Mouse (Mus musculus) kidney, postnatal 0 days (tissue): Measurements from ENCODE around the gene Mip. TPM values are rescaled to one million over a fixed set of nuclear protein-coding genes. Genes with fewer than 3 reads are reported as not detected.
"Not testable (repeated sequence)": the region's sequence is repeated elsewhere in the genome, so short reads cannot be mapped to it uniquely, and the experiment has no call there.

ENCODE experiments used
- ATAC-seq: fragments of 200-750 bp; cut with Nextera tagmentation; replicated peaks from 2 replicates; pipeline ENCODE4 v1.8.0; 2017; ENCODE audit warnings: low read depth, moderate number of reproducible peaks, moderate TSS enrichment, moderate library complexity; ENCODE audit not compliant: low FRiP score
- DNase-seq: peaks from one replicate; pipeline ENCODE4 v3.0.0-alpha.2; 2016; ENCODE audit warnings: low spot score
- H3K27ac ChIP-seq: fragments of 300-500 bp; sonication (generic); 2 replicates; pipeline ENCODE4 v1.5.1; 2014; ENCODE audit warnings: mild to moderate bottlenecking
- H3K27me3 ChIP-seq: fragments of 300-500 bp; sonication (generic); 2 replicates; pipeline ENCODE4 v1.6.1; 2014; ENCODE audit warnings: low read length, mixed read lengths; ENCODE audit not compliant: insufficient read depth
- H3K36me3 ChIP-seq: fragments of 300-500 bp; sonication (generic); 2 replicates; pipeline ENCODE4 v1.6.1; 2014; ENCODE audit warnings: low read length, mixed read lengths; ENCODE audit not compliant: insufficient read depth
- H3K4me1 ChIP-seq: fragments of 300-500 bp; sonication (generic); replicated peaks from 2 replicates; pipeline ENCODE4 v1.6.1; 2014; ENCODE audit warnings: antibody characterized with exemption, low read length, mixed read lengths; ENCODE audit not compliant: insufficient read depth
- H3K4me2 ChIP-seq: fragments of 300-500 bp; sonication (generic); 2 replicates; pipeline ENCODE4 v1.6.1; 2014; ENCODE audit warnings: mild to moderate bottlenecking, low read length, moderate library complexity, mixed read lengths
- H3K4me3 ChIP-seq: fragments of 300-500 bp; sonication (generic); replicated peaks from 2 replicates; pipeline ENCODE4 v1.5.1; 2014; ENCODE audit warnings: low read depth, low read length
- H3K9ac ChIP-seq: fragments of 300-500 bp; sonication (generic); 2 replicates; pipeline ENCODE4 v1.6.1; 2014; ENCODE audit warnings: low read depth, low read length
- H3K9me3 ChIP-seq: fragments of 300-500 bp; sonication (generic); replicated peaks from 2 replicates; pipeline ENCODE4 v1.6.1; 2016; ENCODE audit warnings: low read length, inconsistent platforms, mixed read lengths
- CTCF ChIP-seq: IDR thresholded peaks from 2 replicates; pipeline ENCODE4 v1.5.1; 2016; ENCODE audit warnings: antibody characterized with exemption, low read depth, mild to moderate bottlenecking, moderate library complexity
- WGBS: fragments of 180-500 bp; shearing (Covaris S2); extraction: QIAGEN DNeasy Blood & Tissue Kit; methylation state at CpG from one replicate; pipeline ENCODE4 v1.1.7; 2014; 5-methylcytosine and 5-hydroxymethylcytosine counted together
- polyA plus RNA-seq: library from polyadenylated mRNA; unstranded; fragments of >200 nt; fragmentation: Nextera tagmentation; extraction: Ambion mirVana; gene quantifications from 2 replicates; pipeline ENCODE4 v1.2.1, GENCODE M21; 2015

Gene Mip
- polyA plus RNA-seq, 1 experiment from 2014 or later, result not detected

GRCm38 (mm10) chr10:128210131-128210530, 15.5 kb upstream of the Mip start:
- DNase-seq, result no peak
- 0 out of 2 replicates have a peak, but pooled peaks cover 2% of the 10 kb centered on the region for H3K27me3 ChIP-seq
- no peak for ATAC-seq
- H3K4me3 ChIP-seq, result no peak overlapping the region
- TF ChIP-seq CTCF, result no peak
- H3K4me1 ChIP-seq, result no peaks in the 10 kb centered on the region
- H3K27ac ChIP-seq, result no peak overlapping the region
- H3K36me3 ChIP-seq, result peaks cover 17% of the 10 kb centered on the region; the same call in 1 of the 2 replicates
- no peaks in the 10 kb centered on the region for H3K9me3 ChIP-seq
- no peak overlapping the region for H3K4me2 ChIP-seq
- WGBS, result 78% methylated on average over 2 of the region's 2 CpGs
- H3K9ac ChIP-seq, result no peak overlapping the region

- Histone ChIP-seq H3K9me3 (no peaks in the 10 kb centered on the region), H3K9ac (peak overlapping the region; percentile 69), H3K4me1 (no peaks in the 10 kb centered on the region), H3K4me2 (peak overlapping the region; percentile 93), H3K27me3 (0 out of 2 replicates have a peak, but pooled peaks cover 2% of the 10 kb centered on the region), H3K36me3 (peaks cover 13% of the 10 kb centered on the region; the same call in 1 of the 2 replicates), H3K4me3 (peak overlapping the region; percentile 63), H3K27ac (no peak overlapping the region)
- ATAC-seq (no peak), DNase-seq (no peak)
- WGBS, result 17% methylated on average over 14 of the region's 14 CpGs
- TF ChIP-seq CTCF, result no peak
Measured at GRCm38 (mm10) chr10:128210954-128211353, 14.7 kb upstream of the Mip start.

- no peaks in the 10 kb centered on the region for H3K9me3 ChIP-seq
- no peaks in the 10 kb centered on the region for H3K4me1 ChIP-seq
- ATAC-seq, result peak; percentile 90
- H3K36me3 ChIP-seq, result 0 out of 2 replicates have a peak, but pooled peaks cover 7% of the 10 kb centered on the region
- peak within 1 kb of the TSS; percentile 93 for H3K4me2 ChIP-seq
- under 1% methylated on average over 30 of the region's 30 CpGs for WGBS
- peak; percentile 49 for TF ChIP-seq CTCF
- H3K4me3 ChIP-seq, result peak within 1 kb of the TSS; percentile 63
- peak; percentile 93 for DNase-seq
- peak within 1 kb of the TSS; percentile 69 for H3K9ac ChIP-seq
- H3K27me3 ChIP-seq, result 0 out of 2 replicates have a peak, but pooled peaks cover 2% of the 10 kb centered on the region
- H3K27ac ChIP-seq, result no peak within 1 kb of the TSS; the same call in 1 of the 2 replicates
Measured at GRCm38 (mm10) chr10:128211390-128212108, 14.1 kb upstream of the Mip start, which contains the start of gene Spryd4. Spryd4 (minus strand) TSS chr10:128211807.

- Histone ChIP-seq H3K27ac (no peak overlapping the region; the same call in 1 of the 2 replicates), H3K9me3 (no peaks in the 10 kb centered on the region), H3K4me1 (no peaks in the 10 kb centered on the region), H3K27me3 (0 out of 2 replicates have a peak, but pooled peaks cover 2% of the 10 kb centered on the region), H3K4me2 (peak overlapping the region; percentile 93), H3K36me3 (0 out of 2 replicates have a peak, but pooled peaks cover 5% of the 10 kb centered on the region), H3K9ac (peak overlapping the region; percentile 69; the same call in 1 of the 2 replicates), H3K4me3 (peak overlapping the region; percentile 63)
- TF ChIP-seq CTCF, result no peak
- DNase-seq (no peak), ATAC-seq (no peak)
- WGBS, result 49% methylated on average over 6 of the region's 6 CpGs
Measured at GRCm38 (mm10) chr10:128212148-128212547, 13.5 kb upstream of the Mip start.

- H3K4me2 ChIP-seq, result peak overlapping the region; percentile 67
- 0 out of 2 replicates have a peak, but pooled peaks cover 2% of the 10 kb centered on the region for H3K27me3 ChIP-seq
- no peaks in the 10 kb centered on the region for H3K4me1 ChIP-seq
- ATAC-seq (peak; percentile 58), DNase-seq (peak; percentile 91)
- H3K36me3 ChIP-seq, result 0 out of 2 replicates have a peak, but pooled peaks cover 5% of the 10 kb centered on the region
- TF ChIP-seq CTCF, result peak; percentile 81
- H3K4me3 ChIP-seq, result peak overlapping the region; percentile 33
- WGBS, result under 1% methylated on average over 18 of the region's 18 CpGs
- H3K9ac ChIP-seq, result peak overlapping the region; percentile 47
- no peaks in the 10 kb centered on the region for H3K9me3 ChIP-seq
- 0 out of 2 replicates have a peak overlapping the region, but pooled peaks have one; percentile 27 for H3K27ac ChIP-seq
Measured at GRCm38 (mm10) chr10:128212871-128213323, 12.7 kb upstream of the Mip start.

GRCm38 (mm10) chr10:128214112-128214511, 11.5 kb upstream of the Mip start:
- H3K36me3 ChIP-seq, H3K4me3 ChIP-seq, H3K27ac ChIP-seq, DNase-seq, ATAC-seq, H3K4me1 ChIP-seq, H3K9me3 ChIP-seq, H3K9ac ChIP-seq, H3K27me3 ChIP-seq, H3K4me2 ChIP-seq: not testable (repeated sequence)
- WGBS, result 89% methylated on average over 4 of the region's 4 CpGs
